Mouse (Mus musculus) olfactory bulb, adult 2 months (tissue): ENCODE results near the gene Cdc14b.

Experiments
- CTCF ChIP-seq: fragments of 200-500 bp; IDR thresholded peaks from 2 replicates; pipeline ENCODE4 v1.5.1; 2012; ENCODE audit warnings: low read depth, mild to moderate bottlenecking, low read length, moderate library complexity; ENCODE audit not compliant: insufficient read depth
- POLR2A ChIP-seq: fragments of 200-500 bp; IDR thresholded peaks from 2 replicates; pipeline ENCODE4 v1.6.1; 2012; ENCODE audit warnings: mild to moderate bottlenecking, low read depth, low read length, moderate library complexity; ENCODE audit not compliant: insufficient read depth

DNA sequence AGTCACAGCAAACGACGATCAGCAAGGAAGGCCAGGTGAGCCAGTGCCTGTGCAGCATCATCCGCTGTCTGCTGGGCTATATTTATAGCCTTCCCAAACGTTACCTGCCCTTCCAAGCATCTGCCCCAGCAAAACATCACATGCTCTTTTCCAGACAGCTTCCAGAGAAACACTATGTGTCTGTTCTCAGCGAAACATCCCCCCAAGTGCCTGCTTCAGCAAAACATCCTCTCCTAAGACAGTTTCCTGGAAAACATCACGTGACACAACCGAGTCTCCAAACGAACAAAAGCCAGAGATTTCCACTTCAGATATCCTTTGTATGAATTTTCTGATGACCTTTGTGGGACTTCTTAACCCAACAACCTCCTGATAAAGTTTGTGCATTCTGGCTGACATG is 45.2 kb upstream of the Cdc14b start:
- TF ChIP-seq POLR2A (no peak), CTCF (no peak)
